Mouse (Mus musculus): ENCODE data around the gene Adam12. TPM values are rescaled to one million over a fixed set of nuclear protein-coding genes. Genes with fewer than 3 reads are reported as not detected.

Adam12 gene
- total RNA-seq, 1 experiment: 3.9 TPM

DNA sequence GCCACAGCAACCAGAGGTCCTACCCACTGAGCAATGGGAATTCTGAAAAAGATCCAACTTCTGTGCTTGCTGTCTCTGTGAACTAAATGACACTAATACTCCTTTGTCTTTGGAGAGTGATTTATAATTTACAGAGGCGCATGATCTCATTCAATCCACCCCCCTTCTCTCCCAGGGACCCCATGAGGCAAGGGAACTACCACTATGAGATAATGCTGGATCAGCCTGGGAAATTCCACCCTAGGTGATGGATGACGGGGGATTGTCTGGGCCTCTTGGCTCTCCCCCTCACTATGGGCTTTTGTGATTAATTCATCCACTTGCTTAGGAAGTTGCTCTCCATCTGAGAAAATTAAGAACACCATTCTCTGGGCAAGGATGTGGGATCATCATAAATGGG lies 274.1 kb downstream of the Adam12 start:
- DNase-seq (ENCODE audit: low read depth, low spot score): no peak
- Histone ChIP-seq H3K27ac (ENCODE audit: insufficient read depth, low read depth, low read length, poor library complexity, severe bottlenecking) (no peak overlapping the region), H3K4me1 (ENCODE audit: control insufficient read depth in 2 of 2, insufficient read depth in 2 of 2, low read length in 2 of 2, poor library complexity in 1 of 2) (no peaks in the 10 kb centered on the region), H3K9ac (ENCODE audit: insufficient read depth, low read depth, low read length, poor library complexity, severe bottlenecking) (no peak overlapping the region), H3K9me3 (ENCODE audit: control insufficient read depth, insufficient read depth, low read depth, low read length) (no peaks in the 10 kb centered on the region), H3K36me3 (ENCODE audit: control insufficient read depth, insufficient read depth, low read length, poor library complexity, severe bottlenecking) (no peaks in the 10 kb centered on the region), H3K4me3 (ENCODE audit: insufficient read depth in 1 of 2, low read depth in 1 of 2, low read length in 2 of 2, poor library complexity in 1 of 2, severe bottlenecking in 1 of 2) (no peak overlapping the region)
- in situ Hi-C loops (cut with MboI; ENCODE audit: low sequenced_read_pairs in 2 of 2, unreplicated experiment in 2 of 2): no loop called here
- TF ChIP-seq HCFC1 (IDR thresholded peaks at IDR 0.05; ENCODE audit: borderline replicate concordance, insufficient read depth, low read length): no peak
- TF ChIP-seq ZNF384 (IDR thresholded peaks at IDR 0.05; ENCODE audit: low read depth, low read length): no peak
- no peak for TF ChIP-seq CHD2 (IDR thresholded peaks at IDR 0.05; ENCODE audit: low read depth, low read length)
- TF ChIP-seq MAFK (IDR thresholded peaks at IDR 0.05; ENCODE audit: insufficient read depth, low read depth, low read length): no peak

GRCm38 (mm10) chr7:133954111-133955091 lies 277.5 kb downstream of the Adam12 start:
- in situ Hi-C loops (cut with MboI; ENCODE audit: low sequenced_read_pairs in 2 of 2, unreplicated experiment in 2 of 2): no loop called here

DNA sequence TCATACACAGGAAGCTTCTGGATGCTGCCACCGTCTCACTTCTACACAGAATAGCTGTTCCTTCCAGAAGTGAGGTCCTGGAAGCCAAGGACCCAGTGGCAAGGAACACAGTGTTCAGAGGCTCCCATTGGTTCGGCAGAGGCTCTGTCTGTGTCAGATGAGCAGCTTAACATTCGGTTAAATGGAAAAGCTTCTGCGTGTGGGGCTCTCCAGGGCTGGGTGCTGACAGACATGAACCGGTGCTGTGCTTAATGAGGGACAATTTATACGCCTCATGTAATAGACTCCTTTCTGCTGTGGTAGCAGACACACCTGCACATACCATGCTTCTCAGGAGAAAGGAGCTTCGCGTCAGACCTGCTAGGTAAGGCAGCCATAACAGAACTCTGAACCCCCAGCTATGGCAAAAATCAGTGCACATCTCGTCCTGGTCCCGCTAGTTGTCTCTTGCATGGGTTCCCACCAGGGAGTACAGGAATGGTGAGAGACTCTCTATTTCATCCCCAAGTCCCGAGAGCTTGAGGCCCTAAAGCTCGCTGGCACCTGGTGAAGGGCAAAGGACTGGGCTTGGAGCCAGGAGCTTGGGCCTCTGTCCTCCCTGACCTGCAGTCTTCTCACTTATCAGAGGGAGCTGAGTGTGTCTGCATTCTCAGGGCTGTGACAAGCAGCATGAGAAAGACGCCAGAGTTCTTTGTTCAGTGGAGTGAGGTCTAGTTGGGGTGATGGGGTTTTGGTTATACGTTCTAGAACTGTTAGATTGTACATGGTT lies 280.0 kb downstream of the Adam12 start:
- Histone ChIP-seq H3K36me3 (ENCODE audit: control insufficient read depth, insufficient read depth, low read length, poor library complexity, severe bottlenecking) (no peaks in the 10 kb centered on the region), H3K4me3 (ENCODE audit: insufficient read depth in 1 of 2, low read depth in 1 of 2, low read length in 2 of 2, poor library complexity in 1 of 2, severe bottlenecking in 1 of 2) (no peak overlapping the region), H3K27ac (ENCODE audit: insufficient read depth, low read depth, low read length, poor library complexity, severe bottlenecking) (no peak overlapping the region), H3K4me1 (ENCODE audit: control insufficient read depth in 2 of 2, insufficient read depth in 2 of 2, low read length in 2 of 2, poor library complexity in 1 of 2) (peaks cover under 1 to 4% of the 10 kb centered on the region in 2 experiments; a peak in 3 of 4 replicates), H3K9ac (ENCODE audit: insufficient read depth, low read depth, low read length, poor library complexity, severe bottlenecking) (no peak overlapping the region), H3K9me3 (ENCODE audit: control insufficient read depth, insufficient read depth, low read depth, low read length) (no peaks in the 10 kb centered on the region)
- in situ Hi-C loops (cut with MboI; ENCODE audit: low sequenced_read_pairs in 2 of 2, unreplicated experiment in 2 of 2): no loop called here
- TF ChIP-seq ZC3H11A (IDR thresholded peaks at IDR 0.05; ENCODE audit: borderline replicate concordance, low read depth, low read length): no peak
- no peak for TF ChIP-seq ZNF384 (IDR thresholded peaks at IDR 0.05; ENCODE audit: low read depth, low read length)
- TF ChIP-seq CHD2 (IDR thresholded peaks at IDR 0.05; ENCODE audit: low read depth, low read length): no peak
- TF ChIP-seq HCFC1 (IDR thresholded peaks at IDR 0.05; ENCODE audit: borderline replicate concordance, insufficient read depth, low read length): no peak
- no peak for TF ChIP-seq MAFK (IDR thresholded peaks at IDR 0.05; ENCODE audit: insufficient read depth, low read depth, low read length)
- no peak for DNase-seq (ENCODE audit: low read depth, low spot score)

More at GRCm38 (mm10) chr7:133954111-133955091, 277.5 kb downstream of the Adam12 start:
- TF ChIP-seq ZNF384 (IDR thresholded peaks at IDR 0.05; ENCODE audit: low read depth, low read length): no peak
- TF ChIP-seq CHD2 (IDR thresholded peaks at IDR 0.05; ENCODE audit: low read depth, low read length): no peak
- no peak for TF ChIP-seq HCFC1 (IDR thresholded peaks at IDR 0.05; ENCODE audit: borderline replicate concordance, insufficient read depth, low read length)
- TF ChIP-seq ZC3H11A (IDR thresholded peaks at IDR 0.05; ENCODE audit: borderline replicate concordance, low read depth, low read length): no peak
- no peak for TF ChIP-seq MAFK (IDR thresholded peaks at IDR 0.05; ENCODE audit: insufficient read depth, low read depth, low read length)
- Histone ChIP-seq H3K9ac (ENCODE audit: insufficient read depth, low read depth, low read length, poor library complexity, severe bottlenecking) (no peak overlapping the region), H3K36me3 (ENCODE audit: control insufficient read depth, insufficient read depth, low read length, poor library complexity, severe bottlenecking) (no peaks in the 10 kb centered on the region), H3K27ac (ENCODE audit: insufficient read depth, low read depth, low read length, poor library complexity, severe bottlenecking) (no peak overlapping the region), H3K4me1 (ENCODE audit: control insufficient read depth in 2 of 2, insufficient read depth in 2 of 2, low read length in 2 of 2, poor library complexity in 1 of 2) (no peaks in the 10 kb centered on the region), H3K4me3 (ENCODE audit: insufficient read depth in 1 of 2, low read depth in 1 of 2, low read length in 2 of 2, poor library complexity in 1 of 2, severe bottlenecking in 1 of 2) (no peak overlapping the region), H3K9me3 (ENCODE audit: control insufficient read depth, insufficient read depth, low read depth, low read length) (no peaks in the 10 kb centered on the region)
- DNase-seq (ENCODE audit: low read depth, low spot score): no peak

- DNase-seq (ENCODE audit: low read depth, low spot score): peak; percentile 37
- Histone ChIP-seq H3K36me3 (ENCODE audit: control insufficient read depth, insufficient read depth, low read length, poor library complexity, severe bottlenecking) (no peaks in the 10 kb centered on the region; the same call in 1 of the 2 replicates), H3K4me3 (ENCODE audit: insufficient read depth in 1 of 2, low read depth in 1 of 2, low read length in 2 of 2, poor library complexity in 1 of 2, severe bottlenecking in 1 of 2) (no peak overlapping the region), H3K4me1 (ENCODE audit: control insufficient read depth in 2 of 2, insufficient read depth in 2 of 2, low read length in 2 of 2, poor library complexity in 1 of 2) (peaks cover 4 to 6% of the 10 kb centered on the region in 2 experiments), H3K9me3 (ENCODE audit: control insufficient read depth, insufficient read depth, low read depth, low read length) (no peaks in the 10 kb centered on the region), H3K27ac (ENCODE audit: insufficient read depth, low read depth, low read length, poor library complexity, severe bottlenecking) (no peak overlapping the region), H3K9ac (ENCODE audit: insufficient read depth, low read depth, low read length, poor library complexity, severe bottlenecking) (no peak overlapping the region)
- no peak for TF ChIP-seq ZNF384 (IDR thresholded peaks at IDR 0.05; ENCODE audit: low read depth, low read length)
- TF ChIP-seq MAFK (IDR thresholded peaks at IDR 0.05; ENCODE audit: insufficient read depth, low read depth, low read length): no peak
- TF ChIP-seq CHD2 (IDR thresholded peaks at IDR 0.05; ENCODE audit: low read depth, low read length): no peak
- TF ChIP-seq ZC3H11A (IDR thresholded peaks at IDR 0.05; ENCODE audit: borderline replicate concordance, low read depth, low read length): no peak
- no peak for TF ChIP-seq HCFC1 (IDR thresholded peaks at IDR 0.05; ENCODE audit: borderline replicate concordance, insufficient read depth, low read length)
- in situ Hi-C loops (cut with MboI; ENCODE audit: low sequenced_read_pairs in 2 of 2, unreplicated experiment in 2 of 2): no loop called here
These were observed 284.6 kb downstream of the Adam12 start for GRCm38 (mm10) chr7:133947360-133947759.

Measured in ES-E14 (cell line).